Mouse (Mus musculus): Measurements from ENCODE around the gene Eri3.
A peak's percentile ranks its signal among the peaks of the same experiment; 100 is the strongest.

Eri3 gene

GRCm38 (mm10) chr4:117664411-117665137, 114.4 kb downstream of the Eri3 start:
- no peak for DNase-seq

- no peak for DNase-seq
Measured at GRCm38 (mm10) chr4:117665531-117665930, 115.4 kb downstream of the Eri3 start.

- no peak for DNase-seq
Measured at GRCm38 (mm10) chr4:117666054-117666453, 115.9 kb downstream of the Eri3 start.

- DNase-seq, result no peak
Measured at GRCm38 (mm10) chr4:117669874-117670273, 119.7 kb downstream of the Eri3 start.

GRCm38 (mm10) chr4:117672042-117672441, 121.9 kb downstream of the Eri3 start:
- no peak for DNase-seq

- DNase-seq, result no peak
Measured at GRCm38 (mm10) chr4:117673901-117674300, 123.7 kb downstream of the Eri3 start.

- peak; percentile 91 for DNase-seq
Measured at GRCm38 (mm10) chr4:117676903-117677302, 126.7 kb downstream of the Eri3 start.

- DNase-seq, result no peak
Measured at GRCm38 (mm10) chr4:117680963-117681362, 130.8 kb downstream of the Eri3 start.

GRCm38 (mm10) chr4:117681931-117682461, 131.8 kb downstream of the Eri3 start, which contains the start of gene Dmap1:
TSS of gene Dmap1 (minus strand) at chr4:117682273.
- DNase-seq, result peak; percentile 87 to 91

- DNase-seq, result no peak
Measured at GRCm38 (mm10) chr4:117682463-117682862, 132.3 kb downstream of the Eri3 start.

- no peak for DNase-seq
Measured at GRCm38 (mm10) chr4:117683048-117683768, 133.0 kb downstream of the Eri3 start.

GRCm38 (mm10) chr4:117686354-117686753, 136.2 kb downstream of the Eri3 start:
- no peak for DNase-seq

GRCm38 (mm10) chr4:117705361-117705760, 155.2 kb downstream of the Eri3 start:
- DNase-seq, result peak; percentile 68 to 70

GRCm38 (mm10) chr4:117708780-117709550, 158.8 kb downstream of the Eri3 start:
- peak in 1 of 2 experiments; percentile 9 for DNase-seq

- DNase-seq, result no peak
Measured at GRCm38 (mm10) chr4:117712314-117712713, 162.1 kb downstream of the Eri3 start.

GRCm38 (mm10) chr4:117713303-117714098, 163.3 kb downstream of the Eri3 start:
- no peak for DNase-seq
